Mouse (Mus musculus): ENCODE results near the gene Cebpg. TPM values are rescaled to one million over a fixed set of nuclear protein-coding genes. Genes with fewer than 3 reads are reported as not detected.
A peak's percentile ranks its signal among the peaks of the same experiment; 100 is the strongest.

The Cebpg gene
- polyA plus RNA-seq, 1 experiment from 2014 or later: 38.1 TPM

GRCm38 (mm10) chr7:35025409-35026275 is 30.7 kb downstream of the Cebpg start:
- H3K27ac ChIP-seq (replicated peaks; ENCODE audit: low read depth, low read length): no peak overlapping the region
- no peaks in the 10 kb centered on the region for H3K27me3 ChIP-seq (ENCODE audit: control insufficient read depth, insufficient read depth, low read length)
- no peak overlapping the region for H3K9ac ChIP-seq (ENCODE audit: low read length)
- H3K9me3 ChIP-seq (ENCODE audit: control insufficient read depth, low read length): no peaks in the 10 kb centered on the region
- ATAC-seq (ENCODE audit: insufficient number of reproducible peaks, low FRiP score, low TSS enrichment, low read depth) (peak; percentile 61; the same call in 1 of the 2 replicates), DNase-seq (ENCODE audit: low spot score) (peak; percentile 89)
- 47% methylated on average over 5 of the region's 5 CpGs for WGBS
- H3K36me3 ChIP-seq (ENCODE audit: control insufficient read depth, insufficient read depth, low read length): no peaks in the 10 kb centered on the region
- no peaks in the 10 kb centered on the region for H3K4me1 ChIP-seq (ENCODE audit: control insufficient read depth, insufficient read depth, low read length)
- H3K4me3 ChIP-seq (ENCODE audit: low read depth, low read length): no peak overlapping the region
- no peak overlapping the region for H3K4me2 ChIP-seq (ENCODE audit: low read depth, severe bottlenecking)

GRCm38 (mm10) chr7:35024426-35024825 is 31.9 kb downstream of the Cebpg start:
- 0 out of 2 replicates have a peak overlapping the region, but pooled peaks have one; percentile 8 for H3K27ac ChIP-seq (replicated peaks; ENCODE audit: low read depth, low read length)
- H3K4me3 ChIP-seq (ENCODE audit: low read depth, low read length): no peak overlapping the region
- no peak overlapping the region for H3K4me2 ChIP-seq (ENCODE audit: low read depth, severe bottlenecking)
- no peaks in the 10 kb centered on the region for H3K9me3 ChIP-seq (ENCODE audit: control insufficient read depth, low read length)
- H3K27me3 ChIP-seq (ENCODE audit: control insufficient read depth, insufficient read depth, low read length): no peaks in the 10 kb centered on the region
- ATAC-seq (ENCODE audit: insufficient number of reproducible peaks, low FRiP score, low TSS enrichment, low read depth) (no peak), DNase-seq (ENCODE audit: low spot score) (no peak)
- H3K4me1 ChIP-seq (ENCODE audit: control insufficient read depth, insufficient read depth, low read length): no peaks in the 10 kb centered on the region
- H3K36me3 ChIP-seq (ENCODE audit: control insufficient read depth, insufficient read depth, low read length): no peaks in the 10 kb centered on the region
- H3K9ac ChIP-seq (ENCODE audit: low read length): no peak overlapping the region
- 81% methylated on average over 1 of the region's 1 CpGs for WGBS

GRCm38 (mm10) chr7:35023251-35023650 is 33.1 kb downstream of the Cebpg start:
- no peak overlapping the region for H3K4me2 ChIP-seq (ENCODE audit: low read depth, severe bottlenecking)
- H3K4me1 ChIP-seq (ENCODE audit: control insufficient read depth, insufficient read depth, low read length): no peaks in the 10 kb centered on the region
- no peak overlapping the region for H3K9ac ChIP-seq (ENCODE audit: low read length)
- H3K4me3 ChIP-seq (ENCODE audit: low read depth, low read length): no peak overlapping the region
- WGBS: 83% methylated on average over 4 of the region's 4 CpGs
- H3K27me3 ChIP-seq (ENCODE audit: control insufficient read depth, insufficient read depth, low read length): no peaks in the 10 kb centered on the region
- DNase-seq (ENCODE audit: low spot score) (no peak), ATAC-seq (ENCODE audit: insufficient number of reproducible peaks, low FRiP score, low TSS enrichment, low read depth) (no peak)
- no peaks in the 10 kb centered on the region for H3K36me3 ChIP-seq (ENCODE audit: control insufficient read depth, insufficient read depth, low read length)
- no peaks in the 10 kb centered on the region for H3K9me3 ChIP-seq (ENCODE audit: control insufficient read depth, low read length)
- H3K27ac ChIP-seq (replicated peaks; ENCODE audit: low read depth, low read length): no peak overlapping the region

GRCm38 (mm10) chr7:35021365-35021764 is 35.0 kb downstream of the Cebpg start:
- Histone ChIP-seq H3K27me3 (ENCODE audit: control insufficient read depth, insufficient read depth, low read length) (no peaks in the 10 kb centered on the region), H3K4me3 (ENCODE audit: low read depth, low read length) (no peak overlapping the region), H3K9ac (ENCODE audit: low read length) (no peak overlapping the region), H3K4me1 (ENCODE audit: control insufficient read depth, insufficient read depth, low read length) (no peaks in the 10 kb centered on the region), H3K27ac (replicated peaks; ENCODE audit: low read depth, low read length) (no peak overlapping the region), H3K36me3 (ENCODE audit: control insufficient read depth, insufficient read depth, low read length) (no peaks in the 10 kb centered on the region), H3K4me2 (ENCODE audit: low read depth, severe bottlenecking) (no peak overlapping the region), H3K9me3 (ENCODE audit: control insufficient read depth, low read length) (no peaks in the 10 kb centered on the region)
- WGBS: 90% methylated on average over 10 of the region's 10 CpGs
- ATAC-seq (ENCODE audit: insufficient number of reproducible peaks, low FRiP score, low TSS enrichment, low read depth) (no peak), DNase-seq (ENCODE audit: low spot score) (no peak)

GRCm38 (mm10) chr7:35015252-35015651 is 41.1 kb downstream of the Cebpg start:
- H3K36me3 ChIP-seq (ENCODE audit: control insufficient read depth, insufficient read depth, low read length): no peaks in the 10 kb centered on the region

GRCm38 (mm10) chr7:35013228-35013627 is 43.1 kb downstream of the Cebpg start:
- H3K4me2 ChIP-seq (ENCODE audit: low read depth, severe bottlenecking): no peak overlapping the region
- H3K27ac ChIP-seq (replicated peaks; ENCODE audit: low read depth, low read length): no peak overlapping the region
- no peaks in the 10 kb centered on the region for H3K4me1 ChIP-seq (ENCODE audit: control insufficient read depth, insufficient read depth, low read length)
- no peaks in the 10 kb centered on the region for H3K9me3 ChIP-seq (ENCODE audit: control insufficient read depth, low read length)
- DNase-seq (ENCODE audit: low spot score) (no peak), ATAC-seq (ENCODE audit: insufficient number of reproducible peaks, low FRiP score, low TSS enrichment, low read depth) (no peak)
- H3K27me3 ChIP-seq (ENCODE audit: control insufficient read depth, insufficient read depth, low read length): no peaks in the 10 kb centered on the region
- no peaks in the 10 kb centered on the region for H3K36me3 ChIP-seq (ENCODE audit: control insufficient read depth, insufficient read depth, low read length)
- no peak overlapping the region for H3K9ac ChIP-seq (ENCODE audit: low read length)
- no peak overlapping the region for H3K4me3 ChIP-seq (ENCODE audit: low read depth, low read length)
- 68% methylated on average over 9 of the region's 9 CpGs for WGBS

More at GRCm38 (mm10) chr7:35015252-35015651, 41.1 kb downstream of the Cebpg start:
- Histone ChIP-seq H3K9me3 (ENCODE audit: control insufficient read depth, low read length) (no peaks in the 10 kb centered on the region), H3K4me1 (ENCODE audit: control insufficient read depth, insufficient read depth, low read length) (no peaks in the 10 kb centered on the region), H3K27ac (replicated peaks; ENCODE audit: low read depth, low read length) (no peak overlapping the region), H3K4me3 (ENCODE audit: low read depth, low read length) (no peak overlapping the region), H3K9ac (ENCODE audit: low read length) (no peak overlapping the region), H3K27me3 (ENCODE audit: control insufficient read depth, insufficient read depth, low read length) (no peaks in the 10 kb centered on the region), H3K4me2 (ENCODE audit: low read depth, severe bottlenecking) (no peak overlapping the region)
- no peak for ATAC-seq (ENCODE audit: insufficient number of reproducible peaks, low FRiP score, low TSS enrichment, low read depth)
- no peak for DNase-seq (ENCODE audit: low spot score)
- 84% methylated on average over 2 of the region's 2 CpGs for WGBS

- Histone ChIP-seq H3K27ac (replicated peaks; ENCODE audit: low read depth, low read length) (no peak overlapping the region), H3K9ac (ENCODE audit: low read length) (no peak overlapping the region), H3K36me3 (ENCODE audit: control insufficient read depth, insufficient read depth, low read length) (no peaks in the 10 kb centered on the region), H3K4me1 (ENCODE audit: control insufficient read depth, insufficient read depth, low read length) (no peaks in the 10 kb centered on the region), H3K9me3 (ENCODE audit: control insufficient read depth, low read length) (no peaks in the 10 kb centered on the region; the same call in 1 of the 2 replicates), H3K4me3 (ENCODE audit: low read depth, low read length) (no peak overlapping the region), H3K4me2 (ENCODE audit: low read depth, severe bottlenecking) (no peak overlapping the region), H3K27me3 (ENCODE audit: control insufficient read depth, insufficient read depth, low read length) (no peaks in the 10 kb centered on the region)
- WGBS: 93% methylated on average over 7 of the region's 7 CpGs
- DNase-seq (ENCODE audit: low spot score): no peak
- ATAC-seq (ENCODE audit: insufficient number of reproducible peaks, low FRiP score, low TSS enrichment, low read depth): no peak
Measured at GRCm38 (mm10) chr7:35006661-35007060, 49.7 kb downstream of the Cebpg start.

GRCm38 (mm10) chr7:35003171-35003737 is 53.1 kb downstream of the Cebpg start:
- Histone ChIP-seq H3K4me2 (ENCODE audit: low read depth, severe bottlenecking) (no peak overlapping the region), H3K9ac (ENCODE audit: low read length) (no peak overlapping the region), H3K4me1 (ENCODE audit: control insufficient read depth, insufficient read depth, low read length) (0 out of 2 replicates have a peak, but pooled peaks cover 2% of the 10 kb centered on the region), H3K36me3 (ENCODE audit: control insufficient read depth, insufficient read depth, low read length) (no peaks in the 10 kb centered on the region), H3K9me3 (ENCODE audit: control insufficient read depth, low read length) (no peaks in the 10 kb centered on the region; the same call in 1 of the 2 replicates), H3K27ac (replicated peaks; ENCODE audit: low read depth, low read length) (no peak overlapping the region), H3K27me3 (ENCODE audit: control insufficient read depth, insufficient read depth, low read length) (no peaks in the 10 kb centered on the region), H3K4me3 (ENCODE audit: low read depth, low read length) (no peak overlapping the region)
- ATAC-seq (ENCODE audit: insufficient number of reproducible peaks, low FRiP score, low TSS enrichment, low read depth) (no peak), DNase-seq (ENCODE audit: low spot score) (no peak)
- 87% methylated on average over 7 of the region's 7 CpGs for WGBS

Measured in limb, embryonic 11.5 days (tissue).